Mouse (Mus musculus) gastrocnemius, adult 2 months (tissue): ENCODE measurements around the gene Plcd3. TPM values are rescaled to one million over a fixed set of nuclear protein-coding genes. Genes with fewer than 3 reads are reported as not detected.

ENCODE experiments used
- DNase-seq: peaks from one replicate; pipeline ENCODE4 v3.0.0; 2022
- H3K27ac ChIP-seq: fragments of 200-600 bp; 2 replicates; pipeline ENCODE4 v1.8.1; 2022; ENCODE audit warnings: mild to moderate bottlenecking
- H3K4me3 ChIP-seq: fragments of 200-600 bp; 2 replicates; pipeline ENCODE4 v1.8.1; 2022; ENCODE audit warnings: mild to moderate bottlenecking, moderate library complexity
- CTCF ChIP-seq: fragments of 200-600 bp; IDR thresholded peaks from 2 replicates; pipeline ENCODE4 v1.8.1; 2022; ENCODE audit warnings: antibody characterized with exemption, mild to moderate bottlenecking, moderate library complexity
- intact Hi-C: fragments of 180-260 bp; cut with DNase I; formaldehyde crosslinking; loops from one replicate; pipeline ENCODE4 v1.15.1; 2025
- long read RNA-seq, 2 experiments: library from polyadenylated mRNA; stranded (forward); transcript quantifications; one replicate each; pipeline ENCODE4 v2.0.0; 2021
- total RNA-seq, 2 experiments: library from RNA; stranded (reverse); gene quantifications; 2 replicates each; pipeline ENCODE4 v1.2.3; 2021

Plcd3 gene
- 1 to 10 TPM; 4.6 to 5.9 TPM for total RNA-seq
- long read RNA-seq, experiment 1, partial matches to known transcripts = 2 of 2 reads
- long read RNA-seq, experiment 1, other reads (novel, unspliced or antisense) = 0 of 2 reads
- long read RNA-seq, experiment 2 = 0 reads

DNA sequence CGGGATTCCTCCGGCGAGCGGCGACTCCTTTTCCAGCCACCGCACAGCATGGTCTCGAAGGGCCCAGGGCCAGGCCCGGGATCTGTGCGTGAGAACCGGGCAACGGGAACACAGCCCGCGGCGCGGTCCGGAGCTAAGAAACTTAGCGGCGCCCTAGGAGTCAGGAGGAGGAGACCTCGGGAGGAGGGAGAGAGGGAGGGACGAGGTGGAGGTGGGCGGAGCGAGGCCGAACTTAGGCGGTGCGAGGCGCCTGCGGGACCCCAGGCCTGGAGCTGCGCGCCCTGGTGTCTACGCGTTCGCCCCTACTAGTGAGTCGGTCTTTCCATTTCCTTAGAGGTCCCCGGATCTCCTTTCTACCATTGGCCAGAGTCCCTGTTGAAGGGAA is at the start of gene Plcd3, which contains the start of gene Acbd4:
Gene Plcd3, minus strand, starts transcription at position 178 of the 385 bp plus-strand sequence.
Gene Acbd4, plus strand, starts transcription at position 202 of the 385 bp plus-strand sequence.
- Histone ChIP-seq H3K27ac (peak within 1 kb of the TSS; percentile 96), H3K4me3 (peak within 1 kb of the TSS; percentile 84)
- intact Hi-C loops = loop anchor here (5.0 kb wide), 2 partner anchors 41 to 226 kb away; no protein-coding TSS in a partner anchor

DNA sequence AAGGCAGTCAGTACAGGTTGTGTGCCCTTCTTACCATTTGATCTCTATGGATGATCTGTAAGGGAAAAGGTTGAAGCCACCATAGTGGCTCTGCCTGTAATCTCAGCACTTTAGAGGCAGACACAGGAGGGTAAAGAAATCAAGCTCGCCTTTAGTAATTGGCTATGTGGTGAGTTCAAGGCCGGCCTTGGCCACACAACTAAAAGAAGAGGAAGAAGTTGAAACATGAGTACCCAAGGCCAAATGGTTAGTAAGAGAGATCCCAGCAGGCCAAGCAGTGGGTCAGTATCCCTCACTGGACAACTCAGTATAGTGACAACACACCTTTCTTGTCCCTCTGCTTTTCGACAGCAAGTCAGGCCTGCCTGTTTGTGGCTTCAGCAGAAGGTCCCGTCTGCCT is 48.3 kb upstream of the Plcd3 start:
- no peak for DNase-seq
- no peak for TF ChIP-seq CTCF
- Histone ChIP-seq H3K4me3 (no peak overlapping the region), H3K27ac (no peak overlapping the region)
- intact Hi-C loops = no loop called here

More for the DNA sequence above, at the start of gene Plcd3, which contains the start of gene Acbd4:
- TF ChIP-seq CTCF = no peak; the same call in 1 of the 2 replicates
- DNase-seq = peak; percentile 94

DNA sequence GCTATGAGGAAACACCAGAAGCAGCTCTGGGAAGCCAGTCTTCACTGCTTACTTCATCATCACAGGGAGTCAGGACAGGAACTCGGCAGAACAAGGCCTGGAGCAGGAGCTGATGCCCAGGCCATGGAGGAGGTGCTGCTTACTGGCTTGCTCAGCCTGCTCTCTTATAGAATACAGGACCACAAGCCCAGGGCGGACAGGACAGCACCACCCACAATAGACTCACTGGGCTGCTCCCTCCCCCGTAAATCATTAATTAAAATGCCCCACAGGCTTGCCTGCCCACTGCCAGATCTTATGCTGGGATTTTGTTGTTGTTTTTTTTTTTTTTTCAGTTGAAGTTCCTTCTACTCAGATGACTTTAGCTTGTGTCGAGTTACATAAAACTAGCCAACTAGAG is 46.3 kb upstream of the Plcd3 start:
- H3K4me3 ChIP-seq = no peak overlapping the region
- no peak for DNase-seq
- no peak overlapping the region for H3K27ac ChIP-seq
- intact Hi-C loops = no loop called here
- no peak for TF ChIP-seq CTCF

DNA sequence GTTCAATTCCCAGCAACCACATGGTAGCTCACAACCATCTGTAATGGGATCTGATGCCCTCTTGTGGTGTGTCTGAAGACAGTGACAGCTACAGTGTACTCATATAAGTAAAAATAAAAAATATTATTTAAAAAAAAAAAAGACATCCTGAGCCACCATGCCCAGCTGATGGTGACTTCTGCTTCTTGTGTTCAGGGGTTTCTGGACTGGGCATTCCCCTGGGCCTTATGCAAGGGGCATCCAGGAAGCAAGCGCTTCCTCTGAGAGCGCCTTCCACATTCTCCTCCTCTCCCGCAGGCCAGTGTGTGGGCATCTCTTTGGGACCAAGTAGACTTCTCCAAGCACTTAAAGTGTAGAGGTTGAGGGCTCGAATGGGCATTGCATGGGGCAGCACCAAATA is 44.9 kb upstream of the Plcd3 start:
- H3K4me3 ChIP-seq = no peak overlapping the region
- intact Hi-C loops = no loop called here
- no peak for DNase-seq
- TF ChIP-seq CTCF = no peak
- no peak overlapping the region for H3K27ac ChIP-seq

DNA sequence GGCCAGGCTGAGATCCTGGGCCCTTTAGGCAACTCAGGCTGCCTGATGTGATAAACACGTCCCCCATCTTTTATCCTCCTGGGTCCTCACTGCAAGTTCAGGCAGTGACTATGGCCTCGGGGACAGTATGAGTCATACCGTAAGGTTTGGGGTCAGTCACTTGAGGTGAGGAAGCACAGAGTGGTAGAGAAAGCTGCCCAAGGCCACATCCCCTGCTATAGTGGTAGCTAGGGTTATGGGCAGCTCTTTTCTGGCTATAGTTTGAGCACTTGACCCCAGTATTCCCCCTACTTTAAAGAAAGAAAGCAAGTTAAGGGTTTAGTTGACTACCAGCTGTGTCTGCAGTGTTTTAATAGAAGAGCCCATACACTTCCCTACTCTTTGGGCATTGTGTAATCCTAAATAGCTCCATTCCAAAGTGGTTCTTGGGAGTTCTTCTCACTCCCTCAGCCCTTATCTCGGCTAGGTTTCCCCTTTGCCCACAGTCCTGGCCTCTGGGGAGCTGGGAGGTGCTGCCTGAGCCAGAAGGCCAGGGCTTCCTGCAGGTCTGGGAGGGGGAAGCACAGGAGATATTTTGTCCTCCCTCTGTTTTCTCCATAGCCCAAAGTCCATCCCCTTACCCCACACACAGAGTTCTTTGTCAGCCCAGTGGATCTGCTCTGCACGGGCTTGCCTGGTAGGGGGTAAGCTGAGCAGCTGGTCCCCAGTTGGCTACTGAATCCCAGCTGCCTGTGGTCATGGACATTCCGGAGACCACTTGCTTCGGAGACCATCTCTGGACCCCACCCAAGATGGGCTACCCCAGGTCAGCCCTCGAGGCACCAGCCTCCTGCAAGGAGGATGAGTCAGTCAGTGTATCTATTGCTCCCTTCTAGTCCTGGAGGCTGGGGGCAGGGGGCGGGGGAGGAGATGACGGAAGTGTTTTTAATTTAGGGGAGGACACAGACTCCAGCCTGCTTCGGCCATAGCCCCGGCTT is 43.1 kb upstream of the Plcd3 start:
- intact Hi-C loops = loop anchor here (5.0 kb wide), 1 partner anchor 42 kb away; the partner anchor contains the start of genes Acbd4 and Plcd3
- H3K27ac ChIP-seq = 0 out of 2 replicates have a peak overlapping the region, but pooled peaks have one; percentile 13
- DNase-seq = no peak
- TF ChIP-seq CTCF = no peak
- no peak overlapping the region for H3K4me3 ChIP-seq

DNA sequence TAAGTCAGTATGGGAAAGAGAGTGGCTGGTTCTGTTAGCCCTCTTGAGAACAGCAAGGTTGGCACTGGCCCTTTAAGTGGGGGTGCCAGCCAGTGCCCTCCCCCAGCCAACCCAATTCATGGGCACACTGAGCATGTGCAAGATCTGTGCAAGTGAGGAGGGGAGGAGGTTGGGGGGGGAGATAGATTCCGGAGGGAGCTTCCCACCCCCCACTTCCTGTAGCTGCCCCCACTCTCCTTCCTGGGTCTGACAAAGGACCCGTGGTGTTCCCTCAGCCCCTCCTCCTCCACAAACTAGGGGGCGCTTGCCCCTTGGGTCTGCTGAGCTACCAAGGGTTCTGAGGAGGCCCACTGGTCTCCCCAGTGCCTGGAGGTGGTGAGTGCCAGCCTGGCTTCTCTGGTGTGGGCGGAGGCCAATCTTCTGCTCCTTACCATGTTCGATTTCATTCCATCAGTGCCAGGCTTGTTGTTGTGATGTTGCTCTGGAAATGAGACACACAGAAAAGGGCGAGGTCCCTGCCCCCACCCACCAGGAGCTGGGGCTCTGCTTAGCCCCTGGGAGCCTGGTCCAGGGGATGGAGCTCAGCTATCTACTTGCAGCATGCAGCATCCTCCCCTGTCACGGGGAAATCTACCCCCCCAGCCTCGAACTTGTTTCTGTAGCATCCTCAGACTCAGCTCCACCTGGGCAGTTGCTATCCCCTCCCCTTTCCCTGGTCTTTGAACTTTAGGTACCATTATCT is 41.2 kb upstream of the Plcd3 start:
- no peak for TF ChIP-seq CTCF
- intact Hi-C loops = loop anchor here (5.0 kb wide), 1 partner anchor 40 kb away; the partner anchor contains the start of genes Acbd4 and Plcd3
- Histone ChIP-seq H3K27ac (peak overlapping the region; percentile 84), H3K4me3 (peak overlapping the region; percentile 52)
- DNase-seq = peak; percentile 71

DNA sequence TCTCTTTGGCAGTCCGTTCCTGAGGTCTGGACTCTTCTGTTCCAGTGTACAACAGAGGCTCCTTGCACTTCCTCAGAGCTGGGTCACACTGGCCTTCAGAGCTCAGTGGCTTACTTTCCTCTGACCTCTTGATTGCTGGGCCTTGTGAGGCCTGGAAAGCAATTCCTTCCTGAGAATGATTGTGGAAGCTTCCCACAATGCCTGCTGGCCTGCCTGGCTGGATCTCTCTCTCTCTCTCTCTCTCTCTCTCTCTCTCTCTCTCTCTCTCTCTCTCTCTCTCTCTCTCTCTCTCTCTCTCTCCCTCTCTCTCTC is 40.4 kb upstream of the Plcd3 start:
- Histone ChIP-seq H3K4me3 (peak overlapping the region; percentile 32), H3K27ac (peak overlapping the region; percentile 84)
- DNase-seq = no peak
- no peak for TF ChIP-seq CTCF
- intact Hi-C loops = loop anchor here (5.0 kb wide), 1 partner anchor 40 kb away; the partner anchor contains the start of genes Acbd4 and Plcd3

DNA sequence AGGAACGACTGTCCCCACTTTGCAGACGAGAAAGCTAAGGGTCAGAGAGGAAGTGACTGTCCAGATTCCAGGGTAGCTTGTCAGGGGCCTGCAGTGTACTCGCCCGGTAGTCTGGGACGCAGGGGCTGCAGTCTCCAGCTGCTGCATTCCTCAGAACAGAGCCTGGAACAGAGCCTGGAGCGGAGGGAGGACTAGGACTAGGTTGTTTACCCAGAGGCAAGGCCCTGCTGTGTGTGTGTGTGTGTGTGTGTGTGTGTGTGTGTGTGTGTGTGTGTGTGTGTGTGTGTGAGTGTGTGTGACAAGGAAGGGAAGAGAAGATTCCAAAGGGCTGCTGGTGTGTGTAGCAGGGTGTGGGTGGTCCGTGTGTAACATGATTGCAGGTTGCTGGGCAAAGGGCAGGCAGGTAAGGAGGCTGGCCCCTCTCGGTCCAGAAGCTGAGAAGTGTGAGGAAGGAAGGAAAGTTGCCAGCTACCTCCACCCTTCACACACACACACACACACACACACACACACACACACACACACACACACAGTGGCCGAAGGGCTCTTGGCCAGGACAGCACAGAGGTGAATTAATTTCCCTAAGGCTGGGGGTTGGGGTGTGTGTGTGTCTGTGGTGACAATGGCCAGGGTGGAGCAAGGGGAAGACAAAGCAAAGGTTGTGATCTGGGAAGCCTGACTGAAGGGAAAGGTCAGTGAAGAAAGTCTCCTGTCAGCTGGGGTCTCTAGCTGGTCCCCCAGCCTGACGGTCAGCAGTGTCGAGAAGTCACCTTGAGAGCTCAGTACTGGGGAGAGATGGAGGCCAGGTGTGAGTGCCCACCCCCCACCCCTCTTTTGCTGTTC is 39.9 kb upstream of the Plcd3 start:
- peak; percentile 79 for DNase-seq
- Histone ChIP-seq H3K4me3 (peak overlapping the region; percentile 32), H3K27ac (peak overlapping the region; percentile 84)
- intact Hi-C loops = loop anchor here (5.0 kb wide), 1 partner anchor 39 kb away; the partner anchor contains the start of genes Acbd4 and Plcd3
- TF ChIP-seq CTCF = no peak

DNA sequence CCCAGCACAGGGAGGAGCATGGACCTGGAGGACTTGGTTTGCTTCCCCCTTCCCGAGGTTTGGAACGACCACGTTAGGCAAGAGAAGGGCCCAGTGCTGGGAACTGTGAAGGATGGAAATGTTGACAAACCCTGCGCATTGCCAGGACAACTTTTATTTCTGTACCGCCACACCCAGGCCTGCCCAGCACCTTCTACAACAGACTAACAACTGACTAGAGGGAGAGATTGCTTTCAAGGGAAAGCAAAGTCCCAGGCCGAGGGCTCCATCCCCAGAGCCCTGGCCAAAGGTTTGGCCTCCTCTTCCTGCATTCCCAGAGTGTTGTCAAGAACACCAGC is 39.3 kb upstream of the Plcd3 start:
- Histone ChIP-seq H3K4me3 (peak overlapping the region; percentile 6; the same call in 1 of the 2 replicates), H3K27ac (peak overlapping the region; percentile 84)
- TF ChIP-seq CTCF = no peak
- intact Hi-C loops = loop anchor here (5.0 kb wide), 1 partner anchor 38 kb away; the partner anchor contains the start of genes Acbd4 and Plcd3
- peak; percentile 60 for DNase-seq

DNA sequence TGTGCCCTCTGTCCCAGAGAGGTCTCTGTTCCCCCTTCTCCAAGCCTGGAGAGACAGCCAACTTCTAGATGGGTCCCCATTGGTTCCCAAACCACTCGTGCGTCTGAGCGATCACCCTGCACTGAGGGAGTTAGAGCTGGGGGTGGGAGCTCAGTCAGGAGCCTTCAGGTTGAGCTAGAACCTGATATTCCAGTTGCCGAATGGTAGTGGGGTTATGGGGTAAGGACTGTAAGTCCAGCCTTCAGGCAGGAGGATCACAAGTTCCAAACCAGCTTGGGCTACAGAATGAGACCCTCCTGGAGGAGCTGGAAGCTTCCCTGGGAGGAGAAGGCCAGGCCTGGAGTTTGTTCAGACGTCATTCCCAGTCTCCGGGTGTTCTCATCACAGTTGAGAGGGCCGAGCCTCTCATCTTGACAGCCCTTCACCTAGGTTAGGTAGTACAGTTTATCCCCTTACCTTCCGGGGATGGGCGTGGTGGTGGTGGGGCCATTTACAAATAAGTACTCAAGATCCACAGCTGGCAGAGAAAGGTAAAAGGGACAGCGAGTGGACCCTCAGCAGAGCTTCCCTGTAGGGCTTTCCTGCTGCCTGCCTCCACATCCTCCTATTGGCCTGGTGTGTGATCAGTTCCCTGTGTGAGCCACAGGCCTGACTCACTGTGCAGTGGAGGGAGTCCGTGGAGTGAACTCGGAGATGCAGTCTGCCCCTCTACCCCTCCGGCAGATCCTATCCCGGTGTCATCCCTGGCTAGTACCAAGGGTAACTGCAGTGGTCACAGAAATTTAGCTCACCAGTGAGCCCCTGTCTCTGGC is 38.7 kb upstream of the Plcd3 start:
- Histone ChIP-seq H3K27ac (peak overlapping the region; percentile 84), H3K4me3 (no peak overlapping the region)
- intact Hi-C loops = loop anchor here (5.0 kb wide), 1 partner anchor 38 kb away; the partner anchor contains the start of genes Acbd4 and Plcd3
- no peak for TF ChIP-seq CTCF
- no peak for DNase-seq
